Mouse (Mus musculus) CH12.LX (cell line): ENCODE results near the gene Tmem140.

Experiments used
- CHD2 ChIP-seq: IDR thresholded peaks from 2 replicates; pipeline ENCODE4 v1.6.1; 2011; ENCODE audit warnings: low read length, improper control_type of control experiment
- CTCF ChIP-seq, 2 experiments: IDR thresholded peaks in 1 of 2; conservative IDR thresholded peaks in 1 of 2; 2 replicates each; pipeline ENCODE4 v1.5.1; 2011 to 2012; ENCODE audit warnings: low read depth in 2 of 2, low read length in 2 of 2, improper control_type of control experiment in 1 of 2, inconsistent platforms in 1 of 2, mild to moderate bottlenecking in 1 of 2, moderate library complexity in 1 of 2
- E2F4 ChIP-seq: IDR thresholded peaks from 2 replicates; pipeline ENCODE4 v1.6.1; 2011; ENCODE audit warnings: low read depth, low read length, improper control_type of control experiment; ENCODE audit not compliant: insufficient replicate concordance
- ELF1 ChIP-seq: IDR thresholded peaks from 2 replicates; pipeline ENCODE4 v1.6.1; 2014; ENCODE audit warnings: low read depth, mild to moderate bottlenecking, inconsistent platforms, low read length, improper control_type of control experiment
- MXI1 ChIP-seq: IDR thresholded peaks from 2 replicates; pipeline ENCODE4 v1.6.1; 2011; ENCODE audit warnings: mild to moderate bottlenecking, low read depth, low read length, improper control_type of control experiment
- POLR2A ChIP-seq: IDR thresholded peaks from 2 replicates; pipeline ENCODE4 v1.6.1; 2011; ENCODE audit warnings: low read depth, mild to moderate bottlenecking, improper control_type of control experiment, low read length
- RAD21 ChIP-seq: IDR thresholded peaks from 2 replicates; pipeline ENCODE4 v1.6.1; 2011; ENCODE audit warnings: low read depth, mild to moderate bottlenecking, low read length, improper control_type of control experiment, moderate library complexity
- SIN3A ChIP-seq: IDR thresholded peaks from 2 replicates; pipeline ENCODE4 v1.6.1; 2012; ENCODE audit warnings: low read length, improper control_type of control experiment, inconsistent platforms
- TCF12 ChIP-seq: IDR thresholded peaks from 2 replicates; pipeline ENCODE4 v1.6.1; 2014; ENCODE audit warnings: low read depth, mild to moderate bottlenecking, inconsistent platforms, low read length, improper control_type of control experiment
- UBTF ChIP-seq: IDR thresholded peaks from 2 replicates; pipeline ENCODE4 v1.6.1; 2012; ENCODE audit warnings: low read depth, mild to moderate bottlenecking, inconsistent platforms, low read length, improper control_type of control experiment, moderate library complexity
- USF2 ChIP-seq: conservative IDR thresholded peaks from 2 replicates; pipeline ENCODE4 v1.6.1; 2011; ENCODE audit warnings: low read depth, low read length, improper control_type of control experiment
- ZNF384 ChIP-seq: IDR thresholded peaks from 2 replicates; pipeline ENCODE4 v1.6.1; 2012; ENCODE audit warnings: low read depth, low read length, improper control_type of control experiment, inconsistent platforms

DNA sequence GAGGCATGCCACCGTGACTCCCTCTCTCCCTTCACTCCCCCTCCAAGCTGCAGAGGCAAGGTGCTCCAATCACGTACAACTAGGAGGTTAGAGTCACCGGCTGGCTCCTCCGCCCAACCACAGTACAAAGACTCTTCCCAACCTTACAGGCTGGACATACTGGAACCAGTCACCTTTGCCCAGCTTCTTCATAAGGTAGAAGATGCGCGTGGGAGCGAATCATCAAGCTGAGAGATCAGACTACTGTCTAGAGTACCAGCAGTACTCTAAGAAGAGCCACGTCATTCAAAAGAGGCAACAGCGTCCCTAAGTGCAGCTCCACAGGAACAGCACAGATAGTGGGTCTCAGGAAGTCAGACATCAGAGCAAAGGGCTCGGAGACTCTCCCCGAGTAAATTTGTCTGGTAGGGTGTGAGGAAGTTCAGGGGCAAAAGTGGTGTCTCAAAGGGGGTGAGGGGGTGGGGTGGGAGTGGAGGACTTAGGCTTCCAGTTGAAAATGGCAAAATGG, 1.3 kb upstream of the Tmem140 start:
- TF ChIP-seq CTCF (conservative IDR thresholded peaks at IDR 0.05 in 1 of 2, IDR thresholded peaks at IDR 0.05 in 1 of 2; ENCODE audit: low read depth in 2 of 2, low read length in 2 of 2): no peak
- no peak for TF ChIP-seq POLR2A
- TF ChIP-seq ZNF384: no peak
- no peak for TF ChIP-seq CHD2
- TF ChIP-seq MXI1: no peak
- TF ChIP-seq SIN3A: no peak
- no peak for TF ChIP-seq TCF12
- TF ChIP-seq UBTF: no peak
- no peak for TF ChIP-seq USF2
- TF ChIP-seq ELF1: no peak
- TF ChIP-seq E2F4: no peak
- no peak for TF ChIP-seq RAD21
